Mouse (Mus musculus) cerebellum, adult 11 months (tissue): ENCODE measurements at regions not wholly inside any gene's neighbourhood (a gene's known extent, or its start where the extent isn't known, plus 50 kb on each side); places are given as distances from the start of the nearest gene placed in this dataset.

Source experiments
- DNase-seq: peaks from one replicate; pipeline ENCODE4 v3.0.0; 2022

- DNase-seq: no peak
Observed at GRCm38 (mm10) chr9:41754434-41755002, 369.6 kb downstream of the Sorl1 start.

DNA sequence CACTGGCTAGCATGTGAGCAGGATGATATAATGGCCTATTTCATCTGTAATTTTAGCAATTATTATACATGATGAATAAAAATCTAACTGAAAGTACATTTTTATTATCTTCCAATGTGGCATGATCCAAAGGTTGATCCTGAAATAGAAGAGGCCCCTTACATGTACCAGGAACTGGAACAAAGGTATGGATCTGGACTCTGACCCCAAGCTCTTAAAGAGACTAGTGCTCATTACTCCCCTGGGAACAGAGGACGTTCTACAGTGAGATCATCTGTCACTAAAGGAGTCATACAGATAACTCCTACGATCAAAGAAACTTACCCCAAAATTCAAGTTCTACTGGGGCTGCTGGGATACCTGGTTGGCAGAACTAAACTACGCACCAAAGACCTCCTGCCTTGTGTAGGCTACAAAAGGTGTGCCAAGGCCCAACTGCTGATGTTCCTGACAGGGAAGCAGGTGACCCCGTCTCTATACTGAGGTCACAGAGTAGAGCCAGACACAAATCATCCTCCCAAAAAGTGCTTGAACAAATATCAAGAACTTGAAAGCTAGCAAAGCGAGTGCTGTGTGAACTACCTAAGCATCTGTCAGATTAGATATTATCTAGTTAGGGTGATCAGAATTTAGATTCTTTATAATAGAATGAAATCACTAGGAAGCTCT, 378.0 kb downstream of the Sorl1 start:
- DNase-seq: no peak

DNA sequence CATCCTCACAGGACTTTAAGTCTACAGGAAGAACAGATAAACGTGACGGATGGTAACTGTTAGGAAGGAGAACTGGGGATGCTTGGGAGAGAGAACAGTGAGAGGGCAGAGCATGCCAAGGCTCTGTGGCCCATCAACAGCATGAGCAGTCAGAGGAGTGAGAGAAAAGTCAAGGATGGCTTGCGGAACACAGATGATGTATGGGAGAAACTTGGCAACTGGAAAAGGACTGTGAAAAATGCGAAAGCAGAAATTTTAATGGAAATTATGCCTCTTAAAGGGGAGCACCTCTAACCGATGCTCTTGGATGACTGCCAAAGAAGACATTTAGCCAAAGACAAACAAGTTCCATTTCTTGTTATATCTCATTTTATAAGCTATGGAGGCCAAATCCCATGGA, 382.6 kb downstream of the Sorl1 start:
- DNase-seq: no peak

- DNase-seq: no peak
Observed at GRCm38 (mm10) chr9:41740536-41740935, 383.6 kb downstream of the Sorl1 start.

- no peak for DNase-seq
Observed at GRCm38 (mm10) chr9:41737671-41738070, 386.4 kb downstream of the Sorl1 start.

GRCm38 (mm10) chr9:41736881-41737280, 387.2 kb downstream of the Sorl1 start:
- DNase-seq: no peak

GRCm38 (mm10) chr9:41736234-41736859, 387.8 kb downstream of the Sorl1 start:
- DNase-seq: no peak

- DNase-seq: peak; percentile 27
Observed at GRCm38 (mm10) chr9:41735448-41736233, 388.5 kb downstream of the Sorl1 start.

GRCm38 (mm10) chr9:41734925-41735447, 389.1 kb downstream of the Sorl1 start:
- DNase-seq: no peak

- no peak for DNase-seq
Observed at GRCm38 (mm10) chr9:41721609-41722008, 402.5 kb downstream of the Sorl1 start.

GRCm38 (mm10) chr9:41715231-41715630, 408.9 kb downstream of the Sorl1 start:
- no peak for DNase-seq

GRCm38 (mm10) chr9:41705972-41706371, 418.1 kb downstream of the Sorl1 start:
- DNase-seq: no peak

GRCm38 (mm10) chr9:41705461-41705903, 418.6 kb downstream of the Sorl1 start:
- no peak for DNase-seq

GRCm38 (mm10) chr9:41703091-41703490, 421.0 kb downstream of the Sorl1 start:
- no peak for DNase-seq

DNA sequence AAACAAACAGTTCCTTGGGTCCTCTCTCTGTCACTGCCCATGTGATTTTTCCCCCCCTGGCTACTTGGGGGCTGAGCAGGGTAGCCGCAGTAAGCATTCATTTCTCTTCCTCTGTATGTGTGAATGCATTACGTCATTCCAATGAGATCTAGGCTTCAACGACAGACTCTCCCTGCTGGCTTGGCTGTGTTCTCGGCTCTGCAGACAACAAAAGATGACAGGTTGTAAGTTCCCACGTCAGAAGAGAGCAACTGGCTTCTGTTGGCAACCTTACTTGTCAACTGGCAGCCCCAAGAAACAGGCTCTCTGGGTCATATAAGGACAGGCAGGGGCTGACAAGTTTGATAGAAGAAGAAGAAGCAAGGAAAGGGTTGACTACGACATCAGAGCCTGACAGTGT, 423.4 kb downstream of the Sorl1 start:
- no peak for DNase-seq

DNA sequence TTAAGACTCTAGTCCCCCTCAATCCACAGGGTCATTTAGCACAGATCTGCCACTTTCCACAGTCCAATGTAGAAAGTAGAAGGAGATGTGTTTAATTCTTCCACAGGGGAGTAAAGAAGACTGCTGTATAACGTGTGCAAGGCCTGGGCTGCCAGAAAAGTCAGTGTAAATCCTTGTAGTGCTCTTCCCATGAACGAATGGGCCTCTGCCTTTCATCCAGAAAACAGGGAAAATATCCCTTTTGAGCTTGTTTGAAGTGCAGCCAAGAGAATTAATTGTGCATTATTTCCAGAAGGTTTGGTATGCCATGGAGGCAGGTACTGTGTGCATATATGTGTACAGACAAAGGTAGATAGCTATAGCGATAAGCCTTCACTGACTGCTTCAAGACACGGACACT, 425.1 kb downstream of the Sorl1 start:
- no peak for DNase-seq

GRCm38 (mm10) chr9:41697611-41698467, 426.3 kb downstream of the Sorl1 start:
- DNase-seq: peak; percentile 1

DNA sequence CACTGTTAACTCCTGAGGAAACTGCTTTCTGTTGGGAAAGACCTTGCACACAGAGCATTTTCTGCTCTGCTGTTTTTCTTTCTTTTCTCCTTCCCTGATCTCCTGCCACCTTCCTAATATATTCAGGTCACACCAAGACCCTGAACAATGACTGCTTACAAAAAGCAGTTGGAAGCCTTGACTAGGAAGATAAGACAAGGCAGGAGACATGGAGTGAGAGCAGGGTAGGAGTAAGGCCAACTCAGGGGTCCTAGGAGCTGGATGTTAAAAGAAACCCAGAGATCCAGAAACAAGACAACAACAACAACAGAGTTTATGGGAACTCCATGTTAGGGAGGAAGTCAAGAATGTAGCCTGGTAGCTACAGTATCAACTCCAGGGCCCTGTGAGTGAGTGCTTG, 426.9 kb downstream of the Sorl1 start:
- DNase-seq: no peak

DNA sequence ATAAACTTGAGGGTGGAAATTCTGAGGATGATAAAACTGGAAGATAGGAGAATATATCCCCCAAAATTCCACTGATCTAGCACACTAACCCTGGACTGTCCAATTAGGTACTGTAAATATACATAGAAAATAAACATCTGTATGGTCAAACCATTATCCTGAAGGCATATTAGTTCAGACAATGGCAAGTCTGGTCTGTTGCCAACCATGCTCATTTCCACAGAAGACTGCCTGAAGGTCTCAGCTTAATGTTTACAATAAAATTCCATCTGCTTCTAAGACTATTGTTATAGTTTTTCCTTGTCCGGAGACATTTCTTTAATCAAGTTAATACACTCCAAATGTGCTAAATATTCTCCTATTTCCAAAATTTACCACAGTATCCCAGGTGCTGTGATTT, 441.2 kb downstream of the Sorl1 start:
- no peak for DNase-seq

DNA sequence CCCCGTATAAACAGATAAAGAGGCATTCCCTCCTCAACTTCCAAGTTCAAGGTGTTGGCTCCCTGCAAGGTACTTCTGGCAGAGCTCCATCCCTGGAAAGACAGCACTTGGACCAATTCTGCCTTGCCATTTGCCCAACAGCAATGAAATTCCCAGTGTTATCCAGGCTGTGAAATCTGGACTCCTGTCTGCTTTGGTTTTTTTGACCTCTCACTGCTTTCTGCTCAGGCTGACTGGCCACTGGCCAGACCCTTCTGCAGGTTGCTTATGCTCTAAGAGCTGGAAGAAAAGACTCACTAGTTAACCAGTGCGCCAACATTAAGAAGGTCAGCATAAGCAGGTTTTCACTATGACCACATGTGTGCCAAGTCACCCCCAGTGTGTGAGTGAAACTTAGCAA, 448.4 kb downstream of the Sorl1 start:
- DNase-seq: no peak

DNA sequence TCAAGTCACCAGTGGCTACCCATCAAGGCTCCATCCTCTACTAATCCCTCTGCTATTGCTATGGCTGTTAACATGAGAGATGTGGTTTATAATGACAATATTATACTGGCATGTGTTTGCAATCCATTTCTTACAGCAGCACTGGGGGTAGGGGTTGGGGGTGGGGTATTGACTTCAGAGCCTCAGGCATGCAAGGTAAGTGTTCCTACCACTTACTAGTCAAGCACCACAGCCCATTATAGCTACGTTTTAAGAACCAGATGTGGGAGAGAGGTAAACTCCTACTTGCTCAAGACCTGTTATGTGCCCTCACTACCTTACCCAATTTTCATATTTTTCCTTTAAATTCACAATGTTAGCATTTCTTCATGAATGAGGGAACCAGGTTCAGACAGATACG, 451.1 kb downstream of the Sorl1 start:
- no peak for DNase-seq

DNA sequence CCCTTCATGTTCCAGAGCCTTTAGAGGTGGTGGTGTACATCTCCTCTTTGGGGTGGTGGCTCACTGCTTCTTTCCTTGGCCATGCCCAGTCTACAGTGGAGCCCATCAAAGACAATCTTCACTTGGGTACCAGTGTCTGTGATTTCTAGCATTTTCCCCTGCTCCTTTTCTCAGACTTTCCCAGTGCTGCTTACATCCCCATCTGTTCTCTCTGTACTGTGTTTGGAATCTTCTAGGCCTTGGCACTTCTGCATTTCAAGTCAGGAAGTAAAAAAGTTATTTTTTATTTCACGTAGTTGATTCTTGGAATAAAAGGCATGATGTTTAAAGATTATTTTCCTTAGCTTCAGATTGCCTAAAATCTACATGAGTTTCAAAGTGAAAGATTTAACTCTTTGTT, 455.4 kb downstream of the Sorl1 start:
- DNase-seq: no peak
